Mouse (Mus musculus) neural tube, embryonic 11.5 days (tissue): ENCODE measurements around the gene Ppp1cc. TPM values are rescaled to one million over a fixed set of nuclear protein-coding genes. Genes with fewer than 3 reads are reported as not detected.
"Not testable (repeated sequence)": the region's sequence is repeated elsewhere in the genome, so short reads cannot be mapped to it uniquely, and the experiment has no call there.

ENCODE experiments used
- ATAC-seq: fragments of 200-750 bp; cut with Nextera tagmentation; 2 replicates; pipeline ENCODE4 v1.8.0; 2017; ENCODE audit warnings: moderate number of reproducible peaks, mild to moderate bottlenecking, moderate TSS enrichment, moderate library complexity; ENCODE audit not compliant: insufficient read depth, low FRiP score, low TSS enrichment
- DNase-seq: peaks from one replicate; pipeline ENCODE4 v3.0.0-alpha.2; 2015; ENCODE audit warnings: low spot score
- H3K27ac ChIP-seq: fragments of 300-500 bp; sonication (generic); 2 replicates; pipeline ENCODE4 v1.5.1; 2014; ENCODE audit warnings: low read depth, mild to moderate bottlenecking, low read length
- H3K27me3 ChIP-seq: fragments of 300-500 bp; sonication (generic); 2 replicates; pipeline ENCODE4 v1.6.1; 2014; ENCODE audit warnings: mild to moderate bottlenecking, low read length, mixed read lengths; ENCODE audit not compliant: control insufficient read depth, insufficient read depth
- H3K36me3 ChIP-seq: fragments of 300-500 bp; sonication (generic); 2 replicates; pipeline ENCODE4 v1.6.1; 2014; ENCODE audit warnings: mild to moderate bottlenecking, low read length, moderate library complexity, mixed read lengths; ENCODE audit not compliant: control insufficient read depth, insufficient read depth
- H3K4me1 ChIP-seq: fragments of 300-500 bp; sonication (generic); 2 replicates; pipeline ENCODE4 v1.6.1; 2014; ENCODE audit warnings: low read length, mixed read lengths; ENCODE audit not compliant: control insufficient read depth, insufficient read depth
- H3K4me2 ChIP-seq: fragments of 300-500 bp; sonication (generic); 2 replicates; pipeline ENCODE4 v1.6.1; 2014; ENCODE audit warnings: low read depth, mild to moderate bottlenecking, moderate library complexity
- H3K4me3 ChIP-seq: fragments of 300-500 bp; sonication (generic); 2 replicates; pipeline ENCODE4 v1.5.1; 2014; ENCODE audit warnings: low read depth, low read length
- H3K9ac ChIP-seq: fragments of 300-500 bp; sonication (generic); 2 replicates; pipeline ENCODE4 v1.6.1; 2014; ENCODE audit warnings: mild to moderate bottlenecking, low read length
- H3K9me3 ChIP-seq: fragments of 300-500 bp; sonication (generic); 2 replicates; pipeline ENCODE4 v1.6.1; 2016; ENCODE audit warnings: low read length; ENCODE audit not compliant: control insufficient read depth
- WGBS: fragments of 180-500 bp; shearing (Covaris S2); extraction: QIAGEN DNeasy Blood & Tissue Kit; methylation state at CpG from one replicate; pipeline ENCODE4 v1.1.7; 2014; 5-methylcytosine and 5-hydroxymethylcytosine counted together
- polyA plus RNA-seq: library from polyadenylated mRNA; unstranded; fragments of >200 nt; fragmentation: Nextera tagmentation; extraction: Ambion mirVana; gene quantifications from 2 replicates; pipeline ENCODE4 v1.2.1, GENCODE M21; 2014

Gene Ppp1cc
- polyA plus RNA-seq, 1 experiment from 2014 or later, result 325 TPM

GRCm38 (mm10) chr5:122210890-122211289, 52.8 kb downstream of the Ppp1cc start:
- ATAC-seq, result no peak
- no peak for DNase-seq
- no peak overlapping the region for H3K4me3 ChIP-seq
- H3K9me3 ChIP-seq, result no peaks in the 10 kb centered on the region
- H3K4me2 ChIP-seq, result no peak overlapping the region
- no peak overlapping the region for H3K9ac ChIP-seq
- peaks cover 7% of the 10 kb centered on the region; the same call in 1 of the 2 replicates for H3K4me1 ChIP-seq
- no peaks in the 10 kb centered on the region for H3K27me3 ChIP-seq
- no peak overlapping the region for H3K27ac ChIP-seq
- no peaks in the 10 kb centered on the region for H3K36me3 ChIP-seq
- 92% methylated on average over 8 of the region's 8 CpGs for WGBS

- DNase-seq (no peak), ATAC-seq (no peak)
- H3K36me3 ChIP-seq, result no peaks in the 10 kb centered on the region
- peaks cover 7% of the 10 kb centered on the region; the same call in 1 of the 2 replicates for H3K4me1 ChIP-seq
- no peak overlapping the region for H3K27ac ChIP-seq
- H3K4me2 ChIP-seq, result no peak overlapping the region
- H3K27me3 ChIP-seq, result no peaks in the 10 kb centered on the region
- H3K9ac ChIP-seq, result no peak overlapping the region
- 93% methylated on average over 8 of the region's 8 CpGs for WGBS
- no peaks in the 10 kb centered on the region for H3K9me3 ChIP-seq
- H3K4me3 ChIP-seq, result no peak overlapping the region
Measured at GRCm38 (mm10) chr5:122212125-122212524, 54.0 kb downstream of the Ppp1cc start.

- H3K9ac ChIP-seq, H3K27me3 ChIP-seq, DNase-seq, H3K9me3 ChIP-seq, H3K4me1 ChIP-seq, H3K27ac ChIP-seq, H3K4me3 ChIP-seq, ATAC-seq, H3K36me3 ChIP-seq, H3K4me2 ChIP-seq: not testable (repeated sequence)
- 96% methylated on average over 1 of the region's 1 CpGs for WGBS
Measured at GRCm38 (mm10) chr5:122212820-122213219, 54.7 kb downstream of the Ppp1cc start.

- no peak overlapping the region for H3K4me3 ChIP-seq
- H3K27me3 ChIP-seq, result no peaks in the 10 kb centered on the region
- peaks cover 7% of the 10 kb centered on the region; the same call in 1 of the 2 replicates for H3K4me1 ChIP-seq
- H3K27ac ChIP-seq, result no peak overlapping the region
- ATAC-seq (no peak), DNase-seq (no peak)
- no peak overlapping the region for H3K9ac ChIP-seq
- no peak overlapping the region for H3K4me2 ChIP-seq
- 83% methylated on average over 6 of the region's 6 CpGs for WGBS
- H3K9me3 ChIP-seq, result no peaks in the 10 kb centered on the region
- H3K36me3 ChIP-seq, result no peaks in the 10 kb centered on the region
Measured at GRCm38 (mm10) chr5:122213861-122214260, 55.8 kb downstream of the Ppp1cc start.

- 92% methylated on average over 6 of the region's 6 CpGs for WGBS
Measured at GRCm38 (mm10) chr5:122217636-122218035, 59.6 kb downstream of the Ppp1cc start.

GRCm38 (mm10) chr5:122218109-122218905, 60.2 kb downstream of the Ppp1cc start:
- Histone ChIP-seq H3K4me3 (no peak overlapping the region), H3K36me3 (no peaks in the 10 kb centered on the region), H3K9ac (no peak overlapping the region), H3K9me3 (no peaks in the 10 kb centered on the region), H3K4me1 (no peaks in the 10 kb centered on the region), H3K4me2 (no peak overlapping the region), H3K27ac (no peak overlapping the region), H3K27me3 (no peaks in the 10 kb centered on the region)
- 85% methylated on average over 12 of the region's 12 CpGs for WGBS
- no peak for ATAC-seq
- no peak for DNase-seq

More at GRCm38 (mm10) chr5:122217636-122218035, 59.6 kb downstream of the Ppp1cc start:
- H3K4me2 ChIP-seq, result no peak overlapping the region
- H3K27me3 ChIP-seq, result no peaks in the 10 kb centered on the region
- ATAC-seq, result no peak
- H3K4me3 ChIP-seq, result no peak overlapping the region
- no peak overlapping the region for H3K27ac ChIP-seq
- no peak for DNase-seq
- no peak overlapping the region for H3K9ac ChIP-seq
- H3K36me3 ChIP-seq, result no peaks in the 10 kb centered on the region
- no peaks in the 10 kb centered on the region for H3K9me3 ChIP-seq
- H3K4me1 ChIP-seq, result no peaks in the 10 kb centered on the region

GRCm38 (mm10) chr5:122218928-122219327, 60.9 kb downstream of the Ppp1cc start:
- Histone ChIP-seq H3K4me1 (no peaks in the 10 kb centered on the region), H3K27ac (no peak overlapping the region), H3K9ac (no peak overlapping the region), H3K9me3 (no peaks in the 10 kb centered on the region), H3K36me3 (no peaks in the 10 kb centered on the region), H3K4me2 (no peak overlapping the region), H3K27me3 (no peaks in the 10 kb centered on the region), H3K4me3 (no peak overlapping the region)
- ATAC-seq, result no peak
- 87% methylated on average over 7 of the region's 7 CpGs for WGBS
- no peak for DNase-seq

GRCm38 (mm10) chr5:122219655-122220629, 61.9 kb downstream of the Ppp1cc start:
- 74% methylated on average over 18 of the region's 18 CpGs for WGBS
- H3K9ac ChIP-seq, result no peak overlapping the region
- DNase-seq (no peak), ATAC-seq (no peak)
- no peaks in the 10 kb centered on the region for H3K36me3 ChIP-seq
- no peak overlapping the region for H3K4me2 ChIP-seq
- no peaks in the 10 kb centered on the region for H3K4me1 ChIP-seq
- H3K9me3 ChIP-seq, result no peaks in the 10 kb centered on the region
- no peak overlapping the region for H3K4me3 ChIP-seq
- no peaks in the 10 kb centered on the region for H3K27me3 ChIP-seq
- H3K27ac ChIP-seq, result no peak overlapping the region
